Mouse (Mus musculus) MN1 (cell line): ENCODE results near the gene Sh3gl2.

Experiments used
- DNase-seq: peaks from one replicate; pipeline ENCODE4 v3.0.0-alpha.2; 2016; ENCODE audit warnings: low spot score

Sh3gl2 gene

GRCm38 (mm10) chr4:85232386-85233381, 27.8 kb downstream of the Sh3gl2 start:
- no peak for DNase-seq

- no peak for DNase-seq
Measured at GRCm38 (mm10) chr4:85241675-85242074, 36.7 kb downstream of the Sh3gl2 start.

- DNase-seq, result no peak
Measured at GRCm38 (mm10) chr4:85242562-85242961, 37.6 kb downstream of the Sh3gl2 start.

- DNase-seq, result no peak
Measured at GRCm38 (mm10) chr4:85248673-85249072, 43.7 kb downstream of the Sh3gl2 start.

- no peak for DNase-seq
Measured at GRCm38 (mm10) chr4:85250271-85250670, 45.3 kb downstream of the Sh3gl2 start.

- DNase-seq, result no peak
Measured at GRCm38 (mm10) chr4:85250786-85251185, 45.9 kb downstream of the Sh3gl2 start.

GRCm38 (mm10) chr4:85255771-85256389, 51.0 kb downstream of the Sh3gl2 start:
- DNase-seq, result no peak

- no peak for DNase-seq
Measured at GRCm38 (mm10) chr4:85256461-85257202, 51.7 kb downstream of the Sh3gl2 start.

GRCm38 (mm10) chr4:85257771-85258341, 52.9 kb downstream of the Sh3gl2 start:
- no peak for DNase-seq

- no peak for DNase-seq
Measured at GRCm38 (mm10) chr4:85260687-85261658, 56.0 kb downstream of the Sh3gl2 start.

- no peak for DNase-seq
Measured at GRCm38 (mm10) chr4:85262146-85262545, 57.2 kb downstream of the Sh3gl2 start.

GRCm38 (mm10) chr4:85262606-85263005, 57.7 kb downstream of the Sh3gl2 start:
- no peak for DNase-seq

- no peak for DNase-seq
Measured at GRCm38 (mm10) chr4:85267456-85267855, 62.5 kb downstream of the Sh3gl2 start.

GRCm38 (mm10) chr4:85272877-85273276, 68.0 kb downstream of the Sh3gl2 start:
- DNase-seq, result no peak

- no peak for DNase-seq
Measured at GRCm38 (mm10) chr4:85273452-85273851, 68.5 kb downstream of the Sh3gl2 start.

- no peak for DNase-seq
Measured at GRCm38 (mm10) chr4:85283151-85283550, 78.2 kb downstream of the Sh3gl2 start.

GRCm38 (mm10) chr4:85289990-85290389, 85.1 kb downstream of the Sh3gl2 start:
- DNase-seq, result no peak

GRCm38 (mm10) chr4:85291296-85291695, 86.4 kb downstream of the Sh3gl2 start:
- no peak for DNase-seq

GRCm38 (mm10) chr4:85293368-85293767, 88.4 kb downstream of the Sh3gl2 start:
- no peak for DNase-seq

- DNase-seq, result no peak
Measured at GRCm38 (mm10) chr4:85300610-85301405, 95.9 kb downstream of the Sh3gl2 start.
